Mouse (Mus musculus): ENCODE data around the gene Lmntd2. TPM values are rescaled to one million over a fixed set of nuclear protein-coding genes. Genes with fewer than 3 reads are reported as not detected.

Lmntd2 gene
- polyA plus RNA-seq, 1 experiment from 2014 or later: 3.4 TPM

- Histone ChIP-seq H3K36me3 (peaks cover 7% of the 10 kb centered on the region), H3K4me2 (no peak overlapping the region), H3K9ac (no peak overlapping the region), H3K4me1 (peaks cover 24% of the 10 kb centered on the region), H3K4me3 (no peak overlapping the region), H3K27me3 (no peaks in the 10 kb centered on the region), H3K9me3 (no peaks in the 10 kb centered on the region), H3K27ac (no peak overlapping the region)
- 88% methylated on average over 8 of the region's 8 CpGs for WGBS
- no peak for ATAC-seq (ENCODE audit: insufficient number of reproducible peaks, insufficient read depth, low FRiP score, low TSS enrichment, low read depth)
Measured at GRCm38 (mm10) chr7:141196619-141197282, 17.1 kb downstream of the Lmntd2 start.

DNA sequence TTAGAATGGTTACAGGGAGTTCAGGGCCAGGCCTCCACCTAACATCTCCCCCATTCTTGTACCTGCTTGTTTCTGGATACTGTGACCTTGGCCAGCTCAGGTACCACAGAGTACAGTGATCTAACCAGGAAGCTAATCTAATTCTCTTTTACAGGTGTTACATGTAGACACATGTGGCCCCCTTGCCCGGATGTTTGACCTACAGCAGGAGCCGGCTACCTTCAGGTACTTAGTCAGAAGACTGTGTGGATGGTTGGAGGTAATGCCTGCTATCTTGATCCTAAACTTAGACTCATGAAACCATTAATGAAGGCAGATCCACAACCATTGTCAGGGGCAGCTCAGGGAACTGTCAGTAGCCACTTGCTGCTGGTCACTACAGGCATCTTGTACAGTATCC is 18.1 kb downstream of the Lmntd2 start:
- H3K27ac ChIP-seq: peak overlapping the region; percentile 60; the same call in 1 of the 2 replicates
- 93% methylated on average over 2 of the region's 2 CpGs for WGBS
- peak overlapping the region; percentile 98 for H3K4me2 ChIP-seq
- no peak overlapping the region for H3K9ac ChIP-seq
- no peaks in the 10 kb centered on the region for H3K27me3 ChIP-seq
- H3K9me3 ChIP-seq: no peaks in the 10 kb centered on the region
- peaks cover 17% of the 10 kb centered on the region for H3K36me3 ChIP-seq
- H3K4me1 ChIP-seq: peaks cover 27% of the 10 kb centered on the region
- 0 out of 2 replicates have a peak overlapping the region, but pooled peaks have one; percentile 91 for H3K4me3 ChIP-seq
- ATAC-seq (ENCODE audit: insufficient number of reproducible peaks, insufficient read depth, low FRiP score, low TSS enrichment, low read depth): no peak

- WGBS: under 1% methylated on average over 28 of the region's 28 CpGs
- H3K4me1 ChIP-seq: peaks cover 27% of the 10 kb centered on the region
Measured at GRCm38 (mm10) chr7:141194830-141195229, 19.1 kb downstream of the Lmntd2 start.

DNA sequence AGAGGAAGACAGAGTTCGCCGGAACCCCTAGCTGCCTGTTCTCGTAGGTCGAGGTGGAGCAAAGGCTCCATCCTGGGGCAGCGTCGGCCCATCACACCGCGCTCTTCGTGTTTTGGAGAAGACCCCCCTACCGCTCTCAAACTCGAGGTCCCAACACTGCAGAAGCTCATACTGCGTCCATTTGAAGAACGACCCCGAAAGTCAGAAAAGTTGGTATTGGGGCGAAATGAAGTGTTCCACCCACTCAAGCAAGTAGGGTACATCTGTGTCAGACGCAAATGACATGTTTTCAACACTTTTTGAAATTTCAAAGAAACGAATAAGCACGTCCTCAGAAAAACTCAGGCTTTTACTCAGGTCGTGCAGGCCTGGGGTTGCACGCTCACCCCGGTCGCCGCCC is 19.5 kb downstream of the Lmntd2 start:
- under 1% methylated on average over 23 of the region's 23 CpGs for WGBS
- Histone ChIP-seq H3K27ac (peak overlapping the region; percentile 80), H3K9ac (peak overlapping the region; percentile 77), H3K4me3 (peak overlapping the region; percentile 91), H3K27me3 (no peaks in the 10 kb centered on the region), H3K9me3 (no peaks in the 10 kb centered on the region), H3K4me1 (peaks cover 27% of the 10 kb centered on the region), H3K4me2 (peak overlapping the region; percentile 98), H3K36me3 (peaks cover 31% of the 10 kb centered on the region)
- ATAC-seq (ENCODE audit: insufficient number of reproducible peaks, insufficient read depth, low FRiP score, low TSS enrichment, low read depth): no peak

More at GRCm38 (mm10) chr7:141194830-141195229, 19.1 kb downstream of the Lmntd2 start:
- Histone ChIP-seq H3K4me3 (peak overlapping the region; percentile 91), H3K4me2 (peak overlapping the region; percentile 98), H3K9me3 (no peaks in the 10 kb centered on the region), H3K27ac (peak overlapping the region; percentile 80), H3K9ac (peak overlapping the region; percentile 77), H3K27me3 (no peaks in the 10 kb centered on the region), H3K36me3 (peaks cover 26% of the 10 kb centered on the region)
- ATAC-seq (ENCODE audit: insufficient number of reproducible peaks, insufficient read depth, low FRiP score, low TSS enrichment, low read depth): no peak; the same call in 1 of the 2 replicates

- under 1% methylated on average over 38 of the region's 39 CpGs for WGBS
- Histone ChIP-seq H3K36me3 (peaks cover 35% of the 10 kb centered on the region), H3K9ac (peak within 1 kb of the TSS; percentile 93), H3K9me3 (no peaks in the 10 kb centered on the region), H3K27ac (peak within 1 kb of the TSS; percentile 89), H3K4me2 (peak within 1 kb of the TSS; percentile 98), H3K27me3 (no peaks in the 10 kb centered on the region), H3K4me3 (peak within 1 kb of the TSS; percentile 91), H3K4me1 (peaks cover 27% of the 10 kb centered on the region)
- peak; percentile 91 for ATAC-seq (ENCODE audit: insufficient number of reproducible peaks, insufficient read depth, low FRiP score, low TSS enrichment, low read depth)
Measured at GRCm38 (mm10) chr7:141193948-141194347, 19.9 kb downstream of the Lmntd2 start, which contains the start of the genes Hras and Lrrc56. Gene Hras, minus strand, starts transcription at chr7:141194005. Gene Lrrc56, plus strand, starts transcription at chr7:141194157.

DNA sequence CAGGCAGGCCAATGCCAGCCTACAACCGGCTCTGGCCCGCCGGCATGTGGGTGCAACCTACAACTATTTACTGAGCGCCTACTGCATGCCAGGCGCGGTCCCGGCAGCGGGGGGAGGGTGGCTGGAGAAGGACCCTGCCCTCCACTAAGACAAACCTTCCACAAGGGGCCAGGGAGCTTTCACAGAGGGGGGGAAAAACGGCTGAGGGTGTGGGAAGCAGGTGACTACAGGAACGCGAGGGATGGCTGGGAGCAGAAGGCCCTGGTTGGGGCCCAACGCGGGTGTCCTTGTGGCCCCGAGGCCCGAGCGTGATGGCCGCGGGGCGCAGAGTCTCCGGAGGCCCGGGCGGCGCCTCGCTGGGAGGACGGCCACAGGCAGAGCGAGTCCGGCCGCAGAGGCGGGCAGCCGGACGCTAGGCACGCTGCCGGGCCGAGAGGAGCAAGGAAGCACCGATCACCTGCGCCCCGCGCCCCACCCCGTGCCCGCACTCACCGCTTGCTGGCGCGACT is 20.5 kb downstream of the Lmntd2 start:
- peaks cover 27% of the 10 kb centered on the region for H3K4me1 ChIP-seq
- H3K9me3 ChIP-seq: no peaks in the 10 kb centered on the region
- peak overlapping the region; percentile 89 for H3K27ac ChIP-seq
- H3K27me3 ChIP-seq: no peaks in the 10 kb centered on the region
- H3K9ac ChIP-seq: peak overlapping the region; percentile 93
- ATAC-seq (ENCODE audit: insufficient number of reproducible peaks, insufficient read depth, low FRiP score, low TSS enrichment, low read depth): peak; percentile 7; the same call in 1 of the 2 replicates
- peaks cover 38% of the 10 kb centered on the region for H3K36me3 ChIP-seq
- WGBS: under 1% methylated on average over 36 of the region's 43 CpGs
- peak overlapping the region; percentile 98 for H3K4me2 ChIP-seq
- peak overlapping the region; percentile 91 for H3K4me3 ChIP-seq

- 29% methylated on average over 12 of the region's 12 CpGs for WGBS
- Histone ChIP-seq H3K4me3 (peak overlapping the region; percentile 91), H3K4me1 (peaks cover 27% of the 10 kb centered on the region), H3K27ac (peak overlapping the region; percentile 89; the same call in 1 of the 2 replicates), H3K9me3 (no peaks in the 10 kb centered on the region), H3K27me3 (no peaks in the 10 kb centered on the region), H3K4me2 (peak overlapping the region; percentile 98), H3K9ac (peak overlapping the region; percentile 93), H3K36me3 (peaks cover 38% of the 10 kb centered on the region)
- ATAC-seq (ENCODE audit: insufficient number of reproducible peaks, insufficient read depth, low FRiP score, low TSS enrichment, low read depth): 0 out of 2 replicates have a peak, but pooled peaks have one; percentile 2
Measured at GRCm38 (mm10) chr7:141192776-141193347, 21.0 kb downstream of the Lmntd2 start.

DNA sequence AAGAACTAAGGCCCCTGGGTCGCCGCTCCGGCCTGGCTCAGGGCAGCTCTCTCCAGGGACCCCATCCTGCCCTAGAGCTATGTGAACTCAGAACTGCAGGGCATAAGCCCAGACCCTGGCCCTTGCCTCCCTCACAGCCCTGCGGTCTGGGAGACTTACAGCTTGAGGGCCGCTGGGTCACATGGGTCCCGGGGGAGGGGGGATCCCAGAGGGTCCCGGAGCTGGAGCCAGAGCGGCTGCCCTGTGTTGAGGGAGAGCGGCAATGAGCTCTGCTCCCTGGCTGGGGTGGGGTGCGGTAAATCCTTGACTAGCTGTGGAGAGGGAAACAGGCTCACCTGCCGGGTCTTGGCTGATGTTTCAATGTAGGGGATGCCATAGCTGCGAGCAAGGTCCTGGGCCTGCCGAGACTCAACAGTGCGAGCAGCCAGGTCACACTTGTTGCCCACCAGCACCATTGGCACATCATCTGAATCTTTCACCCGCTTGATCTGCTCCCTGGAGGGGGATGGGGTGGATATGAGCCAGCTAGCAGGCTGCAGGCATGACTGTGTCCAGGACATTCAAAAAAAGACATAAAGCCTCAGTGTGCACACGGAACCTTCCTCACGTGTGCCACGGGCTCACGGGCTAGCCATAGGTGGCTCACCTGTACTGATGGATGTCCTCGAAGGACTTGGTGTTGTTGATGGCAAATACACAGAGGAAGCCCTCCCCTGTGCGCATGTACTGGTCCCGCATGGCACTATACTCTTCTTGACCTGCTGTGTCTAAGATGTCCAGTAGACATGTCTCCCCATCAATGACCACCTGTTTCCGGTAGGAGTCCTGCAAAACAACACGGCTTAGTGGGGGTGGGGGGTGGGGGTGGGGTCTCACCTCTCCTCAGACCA is 21.8 kb downstream of the Lmntd2 start:
- Histone ChIP-seq H3K4me1 (peaks cover 27% of the 10 kb centered on the region), H3K9me3 (no peaks in the 10 kb centered on the region), H3K27me3 (no peaks in the 10 kb centered on the region), H3K4me3 (peak overlapping the region; percentile 91), H3K36me3 (peaks cover 38% of the 10 kb centered on the region), H3K27ac (no peak overlapping the region), H3K4me2 (peak overlapping the region; percentile 98), H3K9ac (peak overlapping the region; percentile 93)
- ATAC-seq (ENCODE audit: insufficient number of reproducible peaks, insufficient read depth, low FRiP score, low TSS enrichment, low read depth): no peak
- 88% methylated on average over 24 of the region's 24 CpGs for WGBS

DNA sequence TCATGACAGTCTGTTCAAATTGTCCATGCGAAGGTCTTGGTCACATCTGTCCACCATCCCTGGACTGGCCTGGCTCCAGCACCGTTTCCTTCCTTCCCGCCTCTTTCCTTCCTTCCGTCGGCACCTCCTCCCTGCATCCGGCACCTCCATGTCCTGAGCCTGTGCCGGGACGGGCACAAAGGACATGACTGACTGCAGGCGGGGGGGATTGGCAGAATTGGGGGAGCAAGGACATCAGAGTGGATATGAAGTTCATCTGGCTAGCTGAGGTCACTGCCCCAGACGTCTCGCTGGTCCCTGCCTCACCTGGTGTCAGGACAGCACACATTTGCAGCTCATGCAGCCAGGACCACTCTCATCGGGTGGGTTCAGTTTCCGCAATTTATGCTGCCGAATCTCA is 22.8 kb downstream of the Lmntd2 start:
- no peak overlapping the region for H3K4me3 ChIP-seq
- H3K27me3 ChIP-seq: no peaks in the 10 kb centered on the region
- H3K9ac ChIP-seq: 0 out of 2 replicates have a peak overlapping the region, but pooled peaks have one; percentile 46
- no peaks in the 10 kb centered on the region for H3K9me3 ChIP-seq
- H3K36me3 ChIP-seq: peaks cover 38% of the 10 kb centered on the region
- H3K4me1 ChIP-seq: peaks cover 27% of the 10 kb centered on the region
- ATAC-seq (ENCODE audit: insufficient number of reproducible peaks, insufficient read depth, low FRiP score, low TSS enrichment, low read depth): no peak
- WGBS: 81% methylated on average over 14 of the region's 14 CpGs
- no peak overlapping the region for H3K27ac ChIP-seq
- H3K4me2 ChIP-seq: no peak overlapping the region

DNA sequence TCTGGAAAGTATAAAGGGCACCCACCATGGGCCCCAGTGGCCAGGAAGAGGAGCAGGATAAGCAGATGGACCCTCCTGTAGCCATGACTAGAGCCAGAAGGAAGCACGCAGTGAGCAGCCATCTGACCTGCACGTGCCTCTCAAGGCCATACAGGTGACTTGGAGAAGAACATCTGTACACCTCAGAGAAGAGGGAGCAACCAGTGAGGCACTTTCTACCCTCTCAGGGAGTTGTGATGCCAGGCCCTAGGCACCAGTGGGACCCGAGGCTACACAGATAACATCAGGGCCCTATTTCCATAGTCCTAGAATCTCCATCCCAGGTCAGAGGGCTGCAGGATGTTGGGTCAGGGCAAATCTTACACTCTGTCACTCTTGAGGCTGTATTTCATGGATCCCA is 23.7 kb downstream of the Lmntd2 start:
- 82% methylated on average over 3 of the region's 3 CpGs for WGBS
- no peak overlapping the region for H3K27ac ChIP-seq
- no peak overlapping the region for H3K4me2 ChIP-seq
- ATAC-seq (ENCODE audit: insufficient number of reproducible peaks, insufficient read depth, low FRiP score, low TSS enrichment, low read depth): no peak
- H3K4me3 ChIP-seq: no peak overlapping the region
- H3K4me1 ChIP-seq: peaks cover 22% of the 10 kb centered on the region
- no peaks in the 10 kb centered on the region for H3K27me3 ChIP-seq
- no peaks in the 10 kb centered on the region for H3K9me3 ChIP-seq
- H3K36me3 ChIP-seq: peaks cover 38% of the 10 kb centered on the region
- peak overlapping the region; percentile 7; the same call in 1 of the 2 replicates for H3K9ac ChIP-seq

- Histone ChIP-seq H3K4me3 (no peak overlapping the region), H3K4me2 (no peak overlapping the region), H3K27ac (no peak overlapping the region), H3K27me3 (no peaks in the 10 kb centered on the region), H3K4me1 (peaks cover 19% of the 10 kb centered on the region), H3K9me3 (no peaks in the 10 kb centered on the region), H3K36me3 (peaks cover 38% of the 10 kb centered on the region), H3K9ac (no peak overlapping the region)
- ATAC-seq (ENCODE audit: insufficient number of reproducible peaks, insufficient read depth, low FRiP score, low TSS enrichment, low read depth): no peak
- WGBS: 90% methylated on average over 3 of the region's 3 CpGs
Measured at GRCm38 (mm10) chr7:141188733-141189132, 25.1 kb downstream of the Lmntd2 start.

Data from embryonic facial prominence, embryonic 13.5 days (tissue).